Mouse (Mus musculus) cerebellum, adult 9-10 months (tissue): ENCODE results near the gene Avpi1.

ENCODE experiments used
- DNase-seq: peaks from one replicate; pipeline ENCODE4 v3.0.0; 2022

The Avpi1 gene

GRCm38 (mm10) chr19:42128787-42129508, at the start of gene Avpi1:
Gene Avpi1 (minus strand): TSS chr19:42129059.
- peak; percentile 100 for DNase-seq

GRCm38 (mm10) chr19:42177461-42177860, 48.6 kb upstream of the Avpi1 start:
- DNase-seq = no peak

DNA sequence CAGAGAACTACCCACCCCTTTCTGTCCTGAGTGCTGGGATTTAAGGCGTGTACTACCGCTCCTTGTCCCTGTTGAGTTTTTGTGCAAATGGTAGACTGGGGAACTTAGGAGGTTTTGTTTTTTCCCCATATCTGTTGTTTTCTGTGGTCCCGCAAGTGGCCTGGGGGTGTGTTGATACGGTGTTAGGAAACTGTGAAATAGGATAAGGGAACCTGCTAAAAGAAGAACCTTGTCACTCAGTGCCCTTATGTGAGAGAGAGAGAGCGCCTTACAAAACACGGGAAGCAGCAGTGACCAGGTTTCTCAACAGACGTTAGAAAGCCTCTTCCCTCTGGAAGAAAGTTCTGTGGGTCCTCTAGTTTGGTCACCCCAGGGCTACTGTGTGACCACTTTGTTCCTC, 48.0 kb upstream of the Avpi1 start:
- DNase-seq = no peak

GRCm38 (mm10) chr19:42170025-42170969, 41.4 kb upstream of the Avpi1 start:
- peak; percentile 96 for DNase-seq

DNA sequence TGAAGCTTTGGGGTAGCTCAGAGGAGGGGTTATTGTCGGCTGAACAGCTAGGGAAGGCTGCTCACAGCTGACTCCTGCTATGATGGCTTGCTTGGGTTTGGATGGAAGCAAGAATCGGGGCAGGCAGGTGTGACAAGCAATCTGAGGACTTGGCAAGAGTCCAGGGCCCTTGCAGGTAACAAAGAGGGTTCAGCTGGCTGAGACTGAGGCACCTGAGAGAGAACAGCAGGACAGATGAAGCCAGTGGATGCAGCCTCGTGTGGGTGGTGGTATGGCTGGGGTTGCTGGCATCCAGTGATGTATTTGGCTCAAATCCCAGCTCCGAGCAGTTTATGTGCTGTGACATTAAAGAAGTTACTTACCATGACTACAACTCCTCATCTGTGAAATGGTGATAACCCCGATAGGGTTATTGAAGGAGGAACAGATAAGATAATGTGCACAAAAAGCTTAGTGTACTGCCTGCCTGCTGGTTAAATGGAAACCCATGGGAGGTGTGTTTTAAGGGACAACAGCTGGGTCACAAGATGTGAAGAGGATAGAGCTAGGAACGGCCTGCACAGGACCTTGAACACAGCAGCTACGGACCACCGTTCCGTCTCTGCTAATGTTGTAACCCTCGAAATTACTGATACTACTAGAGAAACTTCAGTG, 40.6 kb upstream of the Avpi1 start:
- DNase-seq = peak; percentile 68

- DNase-seq = no peak
These were observed 38.6 kb upstream of the Avpi1 start for GRCm38 (mm10) chr19:42167489-42167888.

GRCm38 (mm10) chr19:42166766-42167165, 37.9 kb upstream of the Avpi1 start:
- DNase-seq = no peak

- peak; percentile 90 for DNase-seq
These were observed 37.3 kb upstream of the Avpi1 start for GRCm38 (mm10) chr19:42166130-42166529.

DNA sequence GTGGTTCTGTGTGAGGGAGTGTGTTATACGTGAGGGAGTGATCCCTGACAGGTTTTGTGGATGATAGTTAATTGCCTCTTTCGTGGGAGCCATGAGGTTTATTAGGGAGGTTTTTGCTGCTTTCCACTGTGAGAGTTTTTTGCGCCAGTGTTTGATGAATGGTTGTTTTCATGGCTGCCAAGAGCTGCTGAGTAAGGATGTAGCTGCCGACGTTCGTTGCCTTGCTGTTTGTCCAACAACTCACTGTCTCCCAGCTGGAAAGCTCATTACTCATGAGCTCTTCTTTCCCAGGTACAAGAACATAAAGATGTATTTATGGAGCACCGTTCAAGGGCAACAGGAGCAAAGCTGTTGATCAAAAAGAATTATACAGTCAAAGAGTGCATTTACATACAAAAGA, 35.3 kb upstream of the Avpi1 start:
- DNase-seq = no peak

DNA sequence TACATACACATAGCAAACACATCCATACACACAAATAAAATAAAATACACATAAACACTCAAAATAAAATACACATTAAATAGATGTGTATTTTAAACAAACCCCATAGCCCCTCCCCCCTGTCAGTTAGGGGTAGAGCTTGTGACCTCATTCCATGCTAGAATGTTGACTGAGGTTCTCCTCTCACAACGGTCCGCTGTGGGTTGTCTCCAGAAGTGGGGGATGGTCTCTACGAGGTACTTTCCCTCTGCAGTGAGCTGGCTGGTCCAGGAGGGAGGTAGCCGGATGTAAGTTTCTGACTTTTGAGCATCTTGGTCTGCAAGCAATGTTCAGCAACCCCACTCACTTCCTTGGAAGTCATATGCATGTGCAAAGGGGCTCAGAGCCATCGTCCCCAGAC, 34.9 kb upstream of the Avpi1 start, which contains the start of gene Zfyve27:
Zfyve27 (plus strand) TSS at position 188 of the 400 bp plus-strand sequence.
- no peak for DNase-seq

GRCm38 (mm10) chr19:42158246-42159017, 29.6 kb upstream of the Avpi1 start:
- no peak for DNase-seq

DNA sequence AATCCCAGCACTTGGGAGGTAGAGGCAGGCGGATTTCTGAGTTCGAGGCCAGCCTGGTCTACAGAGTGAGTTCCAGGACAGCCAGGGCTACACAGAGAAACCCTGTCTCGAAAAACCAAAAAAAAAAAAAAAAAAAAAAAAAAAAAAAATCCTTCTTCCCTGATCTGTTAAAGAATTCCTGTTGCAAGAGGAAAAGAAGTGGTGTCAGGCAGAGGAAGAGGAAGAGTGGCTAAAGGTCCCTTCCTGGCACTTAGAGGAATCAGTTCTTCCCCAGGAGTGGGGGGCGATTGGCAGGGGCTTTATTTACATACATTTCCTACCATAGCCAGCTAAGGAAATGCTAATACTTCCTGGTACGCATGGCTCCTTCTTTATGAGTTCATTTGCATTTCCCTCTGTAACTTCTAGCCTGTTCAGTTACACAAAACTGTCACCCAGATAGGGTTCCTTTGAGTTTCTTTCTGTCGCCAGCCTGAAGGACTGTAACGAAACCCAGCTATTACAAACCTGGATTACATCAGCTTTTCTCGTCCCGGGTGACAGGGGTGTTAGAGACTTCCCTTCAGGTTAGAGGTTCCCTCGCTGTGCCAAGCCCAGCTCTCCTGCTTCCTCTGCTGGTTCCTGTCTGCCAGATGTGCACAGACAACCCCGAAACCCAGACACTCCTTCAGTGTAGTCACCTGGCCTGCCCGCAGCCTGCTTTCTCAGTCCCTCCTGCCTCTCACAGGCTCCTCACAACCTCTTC, 28.8 kb upstream of the Avpi1 start:
- no peak for DNase-seq

DNA sequence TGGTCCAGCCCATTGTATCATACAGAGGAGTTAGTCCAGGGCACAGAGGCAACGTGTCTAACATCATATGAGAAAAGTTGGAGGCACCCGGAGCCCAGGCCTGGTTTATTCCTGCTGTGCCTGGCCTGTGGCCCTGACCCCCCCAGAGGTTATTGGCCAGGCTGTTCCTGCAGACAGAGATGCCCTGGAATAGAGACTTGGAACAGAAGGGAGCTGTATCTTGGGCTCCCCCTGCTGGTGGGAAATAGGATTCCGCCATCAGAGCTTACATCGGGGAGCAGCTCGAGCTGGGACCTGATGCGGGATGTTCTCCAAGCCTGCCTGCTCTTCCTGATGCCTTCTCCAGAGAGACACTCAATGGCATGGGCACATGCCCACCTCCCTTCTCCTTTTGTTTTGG, 23.1 kb upstream of the Avpi1 start:
- DNase-seq = peak; percentile 94

- DNase-seq = no peak
These were observed 19.7 kb upstream of the Avpi1 start for GRCm38 (mm10) chr19:42148569-42148860.

DNA sequence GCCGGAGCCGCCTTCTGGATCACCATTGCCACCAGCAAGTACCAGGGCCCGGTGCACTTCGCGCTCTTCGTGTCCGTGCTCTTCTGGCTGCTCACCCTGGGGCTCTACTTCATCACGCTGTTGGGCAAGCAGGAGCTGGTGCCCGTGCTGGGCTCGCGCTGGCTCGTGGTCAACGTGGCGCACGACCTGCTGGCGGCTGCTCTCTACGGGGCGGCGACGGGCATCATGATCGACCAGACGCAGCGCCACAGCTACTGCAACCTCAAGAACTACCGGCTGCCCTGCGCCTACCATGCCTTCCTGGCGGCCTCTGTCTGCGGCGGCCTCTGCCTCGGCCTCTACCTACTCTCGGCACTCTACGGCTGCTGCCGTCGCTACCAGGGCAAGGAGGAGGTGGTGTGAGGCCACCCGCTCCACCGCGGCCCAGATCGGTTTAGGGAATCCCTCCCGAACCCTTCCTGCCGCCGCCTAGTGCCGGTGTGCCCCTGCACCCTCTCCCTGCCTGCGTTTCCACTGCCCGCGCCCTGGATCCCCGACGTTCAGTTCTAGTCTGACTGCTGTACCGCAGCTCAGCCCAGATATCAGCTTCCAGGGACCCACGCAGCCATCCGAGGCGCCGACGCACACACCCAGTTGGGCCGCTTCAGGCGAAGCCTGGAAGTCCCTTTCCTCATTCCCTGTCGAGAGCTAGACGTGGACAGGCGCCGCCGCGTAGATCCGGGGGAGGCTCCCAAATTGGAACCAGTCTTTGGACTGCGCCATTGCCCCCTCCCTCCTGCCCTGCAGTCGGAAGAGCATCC, 19.1 kb upstream of the Avpi1 start:
- DNase-seq = peak; percentile 75

GRCm38 (mm10) chr19:42147170-42147768, 18.4 kb upstream of the Avpi1 start, which contains the start of gene Marveld1:
Gene Marveld1 (plus strand): TSS chr19:42147400.
- DNase-seq = no peak

DNA sequence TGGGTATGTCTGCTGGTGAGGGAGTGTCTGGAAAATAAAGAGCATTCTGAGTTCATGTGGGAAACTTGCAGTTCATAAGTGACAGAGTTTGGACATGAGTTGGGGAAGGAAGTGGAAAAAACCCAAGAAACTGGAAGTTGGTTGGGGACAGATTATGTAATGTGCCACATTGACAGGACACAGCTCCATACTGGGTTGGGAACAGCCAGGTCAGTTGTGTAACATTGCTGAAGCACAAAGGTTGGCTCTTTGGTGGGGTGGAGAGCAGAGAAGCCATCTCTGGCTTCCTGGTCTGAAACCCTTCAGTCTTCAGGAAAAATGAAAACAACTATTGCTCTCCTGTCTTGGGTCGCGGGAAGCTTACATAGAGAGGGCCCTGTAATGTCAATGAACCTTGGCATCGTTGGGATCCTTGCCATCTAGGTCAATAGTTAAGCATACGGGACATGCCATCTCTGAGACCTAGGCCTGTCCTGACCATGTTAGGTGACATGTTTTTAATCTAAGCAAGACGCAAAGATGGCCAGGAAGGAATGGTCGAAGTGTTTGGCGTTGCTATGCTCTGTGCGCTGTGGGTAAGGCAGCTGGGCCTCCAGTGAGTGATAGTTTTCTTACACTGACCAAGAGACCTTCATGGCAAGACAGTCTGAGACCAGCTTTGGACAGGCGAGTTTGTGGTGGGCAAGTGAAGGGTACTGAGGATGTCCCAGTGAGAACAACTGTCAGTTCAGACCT, 17.6 kb upstream of the Avpi1 start:
- DNase-seq = peak; percentile 42

DNA sequence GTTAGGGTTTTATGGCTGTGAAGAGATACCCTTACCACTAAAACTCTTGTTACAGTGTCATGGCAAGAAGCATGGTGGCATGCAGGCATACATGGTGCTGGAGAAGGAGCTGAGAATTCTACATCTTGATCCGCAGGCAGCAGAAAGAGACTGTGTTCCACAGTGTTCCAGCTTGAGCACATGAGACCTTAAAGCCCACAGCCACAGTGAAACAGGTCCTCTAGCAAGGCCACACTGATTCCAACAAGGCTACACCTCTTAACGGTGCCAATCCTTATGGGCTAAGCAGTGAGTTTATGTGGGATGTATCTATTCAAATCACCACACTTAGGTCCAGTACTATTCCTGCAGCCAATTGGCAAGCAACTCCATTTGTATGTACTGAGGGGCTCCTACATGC, 16.9 kb upstream of the Avpi1 start:
- DNase-seq = no peak

DNA sequence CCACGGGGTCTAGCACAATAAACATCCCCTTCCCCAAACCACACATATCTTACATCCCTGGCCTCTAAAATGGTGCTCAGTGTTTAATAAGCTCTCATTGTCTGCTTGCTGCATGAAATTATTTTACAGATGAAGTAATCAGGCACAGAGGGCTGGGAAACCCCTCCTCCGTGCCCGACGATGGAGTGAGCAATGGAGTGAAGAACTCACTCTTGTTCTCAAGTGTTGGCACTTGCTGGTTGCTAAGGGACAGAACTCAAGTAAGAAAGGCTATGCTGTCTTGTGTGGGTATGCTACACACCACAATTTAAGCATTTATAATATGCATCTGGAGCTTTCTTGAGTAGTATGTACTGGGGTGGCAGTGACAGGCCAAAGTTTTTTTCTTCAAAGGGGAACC, 16.4 kb upstream of the Avpi1 start:
- peak; percentile 19 for DNase-seq
